Mouse (Mus musculus) heart, adult 8-10 months (tissue): ENCODE measurements around the gene Palld. TPM values are rescaled to one million over a fixed set of nuclear protein-coding genes. Genes with fewer than 3 reads are reported as not detected.
A peak's percentile ranks its signal among the peaks of the same experiment; 100 is the strongest.

ENCODE experiments used
- DNase-seq: peaks from one replicate; pipeline ENCODE4 v3.0.0; 2022; ENCODE audit warnings: low spot score
- total RNA-seq, 4 experiments: library from RNA; stranded (reverse); gene quantifications; 2 replicates each; pipeline ENCODE4 v1.2.4; 2022

Gene Palld
- total RNA-seq, 4 experiments from 2014 or later = 172 to 203 (median 189) TPM

DNA sequence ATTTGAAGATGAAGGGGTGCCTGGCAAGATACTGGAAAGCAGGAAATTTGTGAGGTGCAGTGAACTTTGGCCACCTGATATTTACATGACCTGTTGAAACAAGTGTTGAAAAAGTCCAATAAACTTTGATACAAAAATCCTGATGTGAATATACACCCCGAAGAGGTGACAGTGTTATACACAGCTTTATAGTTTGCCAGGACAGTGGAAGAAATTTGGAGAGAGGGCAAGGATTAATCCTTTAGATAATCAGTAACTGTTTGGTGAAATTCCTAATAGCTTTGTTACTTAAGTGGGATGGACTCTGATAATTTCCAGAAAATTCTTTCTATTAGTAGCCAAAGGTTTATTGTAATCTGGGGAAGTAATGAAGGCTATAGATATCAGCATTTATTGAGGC lies 314.2 kb downstream of the Palld start:
- DNase-seq = no peak

DNA sequence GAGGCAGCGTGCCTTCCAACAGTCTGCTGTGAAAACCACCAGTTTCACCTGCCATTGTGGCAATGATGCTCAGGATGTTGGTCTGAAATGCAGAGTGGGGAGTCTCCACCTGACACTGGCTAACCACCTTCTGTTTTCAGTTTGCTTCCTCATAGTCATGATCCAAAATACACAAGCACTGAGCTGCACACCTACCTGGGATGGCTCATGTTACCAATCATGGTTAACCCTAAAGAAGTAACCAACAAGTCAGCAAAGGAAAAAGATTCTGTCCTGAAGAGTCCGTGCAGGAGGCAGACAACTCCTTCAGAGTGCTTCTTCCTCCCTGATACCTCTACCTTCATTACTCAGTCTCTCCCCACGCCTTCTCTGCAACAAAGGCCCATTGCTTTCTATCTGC lies 314.8 kb downstream of the Palld start:
- no peak for DNase-seq

DNA sequence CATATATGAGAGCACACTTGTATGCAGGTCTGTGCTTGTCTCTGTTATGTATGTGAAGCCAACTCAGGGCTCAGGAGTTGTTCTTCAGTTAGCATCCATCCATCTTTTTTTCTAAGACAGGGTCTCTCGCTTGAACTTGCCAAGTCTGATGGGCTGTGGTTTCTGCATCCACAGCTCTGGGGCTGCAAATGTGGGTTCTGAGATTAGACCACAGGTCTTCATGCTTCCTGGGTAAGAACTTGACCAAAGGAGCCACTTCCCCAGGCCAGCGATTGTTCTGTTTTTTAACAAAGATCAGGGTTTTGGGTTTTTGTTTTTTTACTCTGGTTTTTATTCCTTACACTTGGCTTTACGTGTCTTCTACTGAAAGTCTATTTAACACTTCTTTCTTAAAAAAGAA lies 316.0 kb downstream of the Palld start:
- DNase-seq = no peak

DNA sequence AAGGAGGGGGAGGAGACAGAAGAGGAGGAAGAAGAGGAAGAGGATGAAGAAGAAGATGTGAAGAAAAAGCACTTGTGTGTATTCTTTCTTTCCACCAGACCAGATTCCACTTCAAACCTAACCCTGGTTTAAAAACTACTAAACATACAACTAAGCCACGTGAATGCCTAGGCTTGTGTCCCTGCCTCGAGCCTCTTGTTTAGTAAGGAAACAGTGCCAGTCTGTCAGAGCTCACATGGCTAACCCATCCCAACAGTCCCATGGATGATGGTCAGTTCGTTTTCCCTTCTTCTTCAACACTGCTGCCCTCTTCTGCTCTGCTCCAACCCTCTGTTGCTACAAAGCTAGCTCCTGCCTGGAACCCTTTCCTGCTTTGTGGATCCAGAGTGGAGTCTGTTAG lies 316.7 kb downstream of the Palld start:
- no peak for DNase-seq

GRCm38 (mm10) chr8:61584714-61585383 lies 317.6 kb downstream of the Palld start:
- DNase-seq = no peak

GRCm38 (mm10) chr8:61582547-61582946 lies 319.9 kb downstream of the Palld start:
- DNase-seq = no peak

- DNase-seq = no peak
Measured at GRCm38 (mm10) chr8:61581259-61581658, 321.2 kb downstream of the Palld start.

DNA sequence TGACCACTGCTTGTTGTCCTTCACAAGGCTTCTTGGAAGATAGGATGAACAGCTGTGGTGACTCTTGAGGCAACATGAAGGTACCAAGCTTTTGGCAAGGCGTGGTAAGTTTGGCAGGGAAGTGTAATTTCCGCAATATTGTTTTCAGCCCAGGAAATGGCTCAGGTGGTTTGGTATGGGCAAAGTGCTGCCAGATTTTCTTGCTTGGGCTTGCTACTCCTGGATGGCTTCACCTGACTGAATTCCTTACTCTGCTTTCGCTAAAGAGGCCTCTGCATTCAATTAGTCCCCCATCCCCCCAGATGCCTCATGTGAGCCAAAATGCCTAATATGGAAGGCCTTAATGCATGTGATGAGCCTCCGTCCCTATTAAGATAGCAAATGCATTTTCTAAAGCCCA lies 322.7 kb downstream of the Palld start:
- DNase-seq = no peak

GRCm38 (mm10) chr8:61578754-61579153 lies 323.7 kb downstream of the Palld start:
- no peak for DNase-seq

GRCm38 (mm10) chr8:61575096-61575653 lies 327.3 kb downstream of the Palld start:
- DNase-seq = no peak

- DNase-seq = no peak
Measured at GRCm38 (mm10) chr8:61574526-61574925, 328.0 kb downstream of the Palld start.

GRCm38 (mm10) chr8:61573179-61573937 lies 329.1 kb downstream of the Palld start:
- DNase-seq = no peak

- no peak for DNase-seq
Measured at GRCm38 (mm10) chr8:61572697-61573096, 329.8 kb downstream of the Palld start.

DNA sequence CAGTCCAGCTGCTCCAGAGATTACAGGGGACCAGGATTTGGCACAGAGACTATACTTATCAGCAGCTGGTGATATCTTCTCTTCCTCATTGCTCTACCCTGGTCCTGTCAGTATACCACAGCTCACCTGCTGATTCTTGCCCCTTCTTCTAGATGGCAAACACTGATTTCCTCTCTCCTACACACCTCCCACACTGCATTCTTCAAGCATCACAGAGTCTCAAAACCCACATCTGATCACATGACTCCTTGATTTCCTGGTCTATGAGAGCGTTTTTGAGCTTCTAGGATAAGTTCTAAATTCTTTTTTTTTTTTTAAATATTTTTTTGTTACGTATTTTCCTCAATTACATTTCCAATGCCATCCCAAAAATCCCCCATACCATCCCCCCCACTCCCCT lies 331.9 kb downstream of the Palld start:
- DNase-seq = no peak

GRCm38 (mm10) chr8:61569721-61570120 lies 332.8 kb downstream of the Palld start:
- DNase-seq = no peak

DNA sequence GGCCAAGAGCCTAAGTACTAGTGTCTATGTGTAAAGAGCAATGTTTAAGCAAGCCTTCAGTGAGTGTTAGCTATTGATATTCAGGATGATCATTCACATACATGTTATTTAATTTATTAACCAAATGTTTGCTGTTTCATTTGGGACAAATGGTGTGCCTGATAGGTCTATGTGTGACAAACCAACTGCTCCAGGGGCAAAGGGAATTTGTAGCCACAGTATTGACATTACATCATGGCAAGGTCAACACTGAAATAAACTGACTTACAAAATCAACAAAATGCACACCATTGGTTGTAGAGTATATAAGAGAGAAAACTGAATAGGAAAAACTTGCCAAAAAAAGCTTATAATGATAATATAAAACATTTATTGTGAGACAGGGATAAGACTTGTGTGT lies 333.3 kb downstream of the Palld start:
- no peak for DNase-seq

DNA sequence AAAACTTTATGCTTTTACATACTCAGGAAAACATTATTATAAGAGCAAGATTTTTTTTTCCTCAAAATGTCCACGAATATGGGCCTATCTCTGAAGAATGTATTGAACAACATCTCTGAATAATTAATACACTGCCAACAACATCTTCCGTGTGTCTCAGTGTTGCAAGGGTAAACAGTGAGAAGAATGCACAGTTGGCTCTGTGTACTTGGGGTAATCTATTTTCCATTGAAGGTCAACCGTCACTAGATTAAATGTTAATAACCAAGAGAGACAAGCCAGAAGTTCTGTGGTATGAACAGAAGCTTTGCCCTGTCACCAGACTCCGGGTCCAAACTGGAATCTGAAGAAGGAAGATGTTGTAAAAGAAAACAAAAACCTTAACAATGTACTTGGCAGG lies 339.1 kb downstream of the Palld start:
- no peak for DNase-seq

GRCm38 (mm10) chr8:61562626-61563025 lies 339.9 kb downstream of the Palld start:
- no peak for DNase-seq

DNA sequence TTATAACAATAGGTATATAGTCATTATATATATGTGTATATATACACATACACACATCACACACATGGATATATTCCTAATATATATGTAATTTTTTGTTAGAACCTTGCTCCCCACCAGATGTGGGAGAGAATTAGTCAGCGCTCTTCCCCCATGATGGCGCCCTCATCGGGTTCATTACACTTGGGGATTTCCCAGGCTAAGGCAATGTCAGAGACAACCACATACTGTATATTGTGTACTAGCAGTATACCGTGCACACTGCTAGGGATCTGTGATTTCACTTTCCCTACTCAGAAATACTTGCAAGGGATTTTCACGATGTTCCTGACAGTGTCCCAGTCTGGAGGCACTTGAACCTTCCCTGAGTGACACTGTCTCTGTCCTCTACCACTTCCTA lies 341.3 kb downstream of the Palld start:
- DNase-seq = no peak

GRCm38 (mm10) chr8:61559979-61560378 lies 342.5 kb downstream of the Palld start:
- DNase-seq = no peak

DNA sequence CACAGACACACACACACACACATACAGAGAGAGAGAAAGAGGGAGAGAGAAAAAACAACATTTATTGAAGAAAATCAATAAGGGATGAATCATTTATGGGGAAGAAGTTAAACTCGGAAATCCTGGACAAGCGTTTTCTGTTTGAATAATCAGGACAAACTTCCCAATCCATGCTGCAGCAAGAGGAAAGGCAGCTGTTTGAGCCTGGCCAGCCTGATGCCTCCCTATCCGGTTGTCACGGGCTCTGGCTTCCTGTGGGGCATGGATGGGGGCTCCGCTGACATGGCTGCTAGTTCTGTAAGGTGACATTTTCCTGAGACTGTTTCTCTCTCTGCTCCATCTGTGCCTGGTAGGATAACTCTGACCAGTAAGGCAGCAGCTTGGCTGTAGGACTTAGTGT lies 343.0 kb downstream of the Palld start:
- no peak for DNase-seq

DNA sequence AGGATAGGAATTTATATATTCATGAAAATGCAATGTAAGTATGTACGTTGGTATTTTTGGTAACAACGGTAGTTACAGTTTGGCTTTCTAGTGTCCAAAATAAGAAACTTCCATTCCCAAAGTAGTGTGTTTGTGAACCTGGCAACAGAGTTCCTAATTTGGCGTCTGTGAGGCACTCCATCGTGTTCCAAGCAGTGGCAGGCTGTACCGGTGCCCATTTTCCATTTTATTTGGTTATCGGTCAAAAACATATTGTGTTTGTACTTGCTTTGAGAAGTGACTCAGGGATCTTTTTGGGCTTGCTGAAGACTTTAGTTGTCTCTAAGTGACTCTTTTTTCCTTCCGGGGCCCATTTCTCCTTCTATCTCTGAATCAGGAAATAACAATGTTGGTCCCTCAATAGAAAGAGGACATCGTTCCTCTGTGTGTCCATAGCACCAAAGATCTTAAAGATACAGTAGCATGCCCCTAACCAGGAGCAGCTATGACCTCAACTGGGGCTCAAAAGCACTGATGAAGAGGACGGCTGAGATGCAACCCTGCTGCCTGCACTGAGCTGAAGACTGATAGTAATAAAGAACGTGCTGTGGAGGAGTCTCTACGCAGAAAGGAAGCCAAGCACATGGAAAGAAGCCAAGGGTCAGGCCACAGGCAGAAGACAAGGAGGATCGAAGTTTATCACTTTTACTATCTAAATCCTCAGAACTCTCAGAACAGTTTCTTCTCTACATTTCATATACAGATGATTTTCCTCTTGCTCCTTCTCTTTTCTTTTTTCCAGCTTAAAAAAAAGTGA lies 344.2 kb downstream of the Palld start:
- DNase-seq = peak; percentile 40
